Comparison of ENCODE assay signal across 20 mouse cellular contexts in genomic region chr15:31707416-31707815, GRCm38 (mm10).
A peak's percentile ranks its signal among the peaks of the same experiment; 100 is the strongest.
DNase-seq lines count a peak whose midpoint lies in the region; ATAC-seq and TF ChIP-seq lines count a peak whose summit lies in the region.
"Had no signal": no experiment of that assay in that cellular context is flagged by ENCODE, and none has a peak within 500 bp of the region (broad histone marks: within the 10 kb centered on the region; RNA-seq: fewer than 3 reads in every experiment).

No protein-coding gene starts in this region.

- 0 out of 2 replicates have a peak, but pooled peaks cover 4% of the 10 kb centered on the region for H3K9me3 ChIP-seq in forebrain, postnatal 0 days (ENCODE audit: low read length)
- no peaks in the 10 kb centered on the region; the same call in 1 of the 2 replicates for H3K9me3 ChIP-seq in forebrain, embryonic 10.5 days
- H3K9me3 ChIP-seq in heart, embryonic 10.5 days: no peaks in the 10 kb centered on the region; the same call in 1 of the 2 replicates
- H3K9me3 ChIP-seq: embryonic facial prominence, embryonic 13.5 days; embryonic facial prominence, embryonic 15.5 days had no signal

- no peak overlapping the region for H3K4me3 ChIP-seq in forebrain, postnatal 0 days (ENCODE audit: low read depth, low read length)
- no peak overlapping the region for H3K4me3 ChIP-seq in forebrain, embryonic 10.5 days
- H3K4me3 ChIP-seq in heart, embryonic 10.5 days: no peak overlapping the region
- H3K4me3 ChIP-seq: embryonic facial prominence, embryonic 13.5 days; embryonic facial prominence, embryonic 15.5 days; erythroblast, embryonic 14.5 days; gastrocnemius, adult 2 months had no signal

- WGBS in forebrain, postnatal 0 days: 61% methylated on average over 1 of the region's 1 CpGs
- WGBS in forebrain, embryonic 10.5 days: 87% methylated on average over 1 of the region's 1 CpGs
- 84% methylated on average over 1 of the region's 1 CpGs for WGBS in heart, embryonic 10.5 days

- TF ChIP-seq CTCF in forebrain, postnatal 0 days (IDR thresholded peaks at IDR 0.05; ENCODE audit: low read depth): no peak

- no peaks in the 10 kb centered on the region for H3K4me1 ChIP-seq in forebrain, postnatal 0 days (ENCODE audit: insufficient read depth)
- no peaks in the 10 kb centered on the region for H3K4me1 ChIP-seq in forebrain, embryonic 10.5 days
- 0 out of 2 replicates have a peak, but pooled peaks cover 5% of the 10 kb centered on the region for H3K4me1 ChIP-seq in heart, embryonic 10.5 days
- H3K4me1 ChIP-seq: embryonic facial prominence, embryonic 13.5 days; embryonic facial prominence, embryonic 15.5 days had no signal

- H3K27ac ChIP-seq in forebrain, postnatal 0 days (ENCODE audit: low read depth, low read length): no peak overlapping the region
- H3K27ac ChIP-seq in forebrain, embryonic 10.5 days: no peak overlapping the region
- no peak overlapping the region for H3K27ac ChIP-seq in heart, embryonic 10.5 days
- H3K27ac ChIP-seq: embryonic facial prominence, embryonic 13.5 days; embryonic facial prominence, embryonic 15.5 days; gastrocnemius, adult 2 months had no signal

- no peak overlapping the region for H3K9ac ChIP-seq in forebrain, postnatal 0 days
- H3K9ac ChIP-seq: embryonic facial prominence, embryonic 13.5 days; embryonic facial prominence, embryonic 15.5 days had no signal

- no peak overlapping the region for H3K4me2 ChIP-seq in forebrain, postnatal 0 days (ENCODE audit: low read depth)
- H3K4me2 ChIP-seq: embryonic facial prominence, embryonic 13.5 days; embryonic facial prominence, embryonic 15.5 days had no signal

- H3K36me3 ChIP-seq in forebrain, postnatal 0 days (ENCODE audit: insufficient read depth): no peaks in the 10 kb centered on the region
- no peaks in the 10 kb centered on the region for H3K36me3 ChIP-seq in forebrain, embryonic 10.5 days (replicated peaks)
- H3K36me3 ChIP-seq in heart, embryonic 10.5 days: no peaks in the 10 kb centered on the region
- H3K36me3 ChIP-seq: embryonic facial prominence, embryonic 13.5 days; embryonic facial prominence, embryonic 15.5 days had no signal

- no peaks in the 10 kb centered on the region for H3K27me3 ChIP-seq in forebrain, postnatal 0 days (ENCODE audit: insufficient read depth, low read length)
- no peaks in the 10 kb centered on the region for H3K27me3 ChIP-seq in forebrain, embryonic 10.5 days (ENCODE audit: poor library complexity, severe bottlenecking)
- no peaks in the 10 kb centered on the region for H3K27me3 ChIP-seq in heart, embryonic 10.5 days (ENCODE audit: insufficient read depth, poor library complexity, severe bottlenecking)
- H3K27me3 ChIP-seq: embryonic facial prominence, embryonic 13.5 days; embryonic facial prominence, embryonic 15.5 days had no signal

- DNase-seq in cerebellum, postnatal 14 days: peak; percentile 21 to 52
- DNase-seq in cerebellum, adult 11 months: no peak
- peak; percentile 36 for DNase-seq in forebrain, postnatal 0 days
- no peak for DNase-seq in forebrain, embryonic 10.5 days (ENCODE audit: extremely low spot score, low spot score)
- DNase-seq in heart, embryonic 10.5 days (ENCODE audit: low spot score): peak; percentile 17
- DNase-seq in heart, adult 11 months: no peak
- DNase-seq in brain, embryonic 18.5 days (ENCODE audit: low read depth, low spot score): peak; percentile 20
- no peak for DNase-seq in gastrocnemius, postnatal 4 days (ENCODE audit: low spot score in 2 of 2)
- DNase-seq: adrenal gland, adult 2 months; adrenal gland, postnatal 10 days; adrenal gland, postnatal 25 days; cerebellum, adult 11-12 months; cerebellum, adult 9-10 months; cerebellum, postnatal 25 days; embryo, embryonic 11 days; gastrocnemius, adult 2 months had no signal

- peak; percentile 25; the same call in 1 of the 2 replicates for ATAC-seq in forebrain, postnatal 0 days
- ATAC-seq: forebrain, embryonic 14.5 days had no signal

Comparison
In these comparisons a context has a peak if more than half of its experiments do, and no peak if none do; other contexts are left out.
1. DNase-seq: peak in cerebellum, postnatal 14 days (2 of 2), forebrain, postnatal 0 days (single experiment), heart, embryonic 10.5 days (single experiment) and brain, embryonic 18.5 days (single experiment); none in cerebellum, adult 11 months (single experiment), forebrain, embryonic 10.5 days (single experiment), heart, adult 11 months (single experiment) and gastrocnemius, postnatal 4 days (0 of 2).